Mouse (Mus musculus): ENCODE results near the gene Pacsin2. TPM values are rescaled to one million over a fixed set of nuclear protein-coding genes. Genes with fewer than 3 reads are reported as not detected.

Gene Pacsin2
- polyA plus RNA-seq, 1 experiment from 2014 or later = 72.0 TPM

DNA sequence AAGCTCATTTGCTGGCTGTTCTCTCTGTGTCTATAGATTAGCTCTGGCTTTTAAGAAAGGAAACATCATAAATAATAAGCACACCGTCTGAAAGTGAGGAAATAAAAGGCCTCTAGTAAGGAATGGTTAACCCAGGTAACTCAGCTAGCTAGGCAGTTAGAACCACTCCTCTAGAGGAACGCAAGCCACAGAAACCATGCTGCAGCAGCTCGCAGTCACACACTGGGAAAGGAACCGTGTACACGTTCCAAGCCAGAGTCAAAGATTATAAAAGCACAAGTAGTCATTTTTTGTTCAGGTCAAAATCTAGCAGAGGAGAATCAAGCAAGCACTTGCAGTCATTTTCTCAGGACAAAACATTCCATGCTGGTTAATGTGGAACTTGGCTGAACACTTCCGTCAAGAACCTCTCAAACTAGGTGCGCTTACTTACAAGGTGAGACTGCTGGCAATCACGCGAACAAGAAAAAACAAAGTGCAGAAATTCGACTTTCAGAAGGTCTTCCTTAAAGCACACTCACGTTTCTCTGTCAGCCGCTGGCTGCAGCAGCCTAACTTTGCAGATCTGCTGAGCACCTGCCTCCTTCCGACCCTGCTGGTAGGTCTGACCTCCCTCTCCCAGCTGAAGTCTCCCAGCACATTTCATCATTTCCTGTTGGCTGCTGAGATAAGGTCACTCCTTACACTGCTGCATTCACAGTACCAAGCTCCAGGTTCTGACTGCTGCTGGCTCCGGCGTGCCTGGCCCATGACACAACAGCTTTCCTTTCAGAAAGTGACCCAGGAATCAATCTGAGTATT lies 32.0 kb downstream of the Pacsin2 start:
- 25% methylated on average over 15 of the region's 15 CpGs for WGBS
- H3K9ac ChIP-seq = peak overlapping the region; percentile 59
- peak; percentile 75 for ATAC-seq (ENCODE audit: insufficient number of reproducible peaks, low FRiP score)

DNA sequence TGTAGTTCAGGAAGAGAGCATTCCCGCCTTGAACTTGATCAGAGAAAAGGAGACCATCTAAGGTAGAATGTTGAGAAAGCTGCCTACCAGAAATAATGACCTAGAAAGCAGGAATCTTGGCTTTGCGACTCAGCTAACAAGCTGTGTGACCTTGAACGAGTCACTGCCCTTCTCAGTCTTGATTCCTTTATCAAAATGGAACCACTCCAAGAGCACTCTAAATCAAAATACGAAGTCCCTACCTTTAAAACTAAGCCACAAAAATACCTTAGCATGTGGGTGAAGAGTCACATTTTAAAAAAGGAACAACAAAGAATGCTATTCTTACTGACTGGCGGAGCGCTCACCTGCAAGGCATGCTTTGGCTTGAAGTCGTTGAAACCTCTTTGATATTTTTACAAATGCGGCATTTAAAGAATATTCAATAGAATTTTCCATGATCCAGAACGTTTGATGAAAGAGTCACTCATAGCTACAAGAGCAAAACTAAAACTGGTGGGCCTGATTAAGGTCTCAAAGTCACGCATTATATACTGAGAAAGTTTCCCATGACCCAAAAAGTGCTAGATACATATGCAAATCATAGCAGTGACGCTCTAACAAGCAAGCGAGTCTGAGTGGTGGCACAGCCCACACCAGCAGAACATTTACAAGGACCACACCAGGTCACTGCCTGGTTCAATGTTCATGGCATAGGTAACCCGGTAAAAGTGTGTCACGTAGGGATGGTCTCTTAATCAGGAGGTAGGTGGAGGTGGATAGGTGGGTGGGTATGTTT lies 33.2 kb downstream of the Pacsin2 start:
- H3K27ac ChIP-seq (ENCODE audit: poor library complexity, severe bottlenecking) = no peak overlapping the region
- no peak overlapping the region for H3K4me3 ChIP-seq
- no peaks in the 10 kb centered on the region for H3K9me3 ChIP-seq (replicated peaks)
- peaks cover 86% of the 10 kb centered on the region for H3K4me1 ChIP-seq (replicated peaks)
- H3K9ac ChIP-seq = no peak overlapping the region
- H3K27me3 ChIP-seq (replicated peaks) = no peaks in the 10 kb centered on the region
- WGBS = 81% methylated on average over 14 of the region's 14 CpGs
- no peak for ATAC-seq (ENCODE audit: insufficient number of reproducible peaks, low FRiP score)
- no peaks in the 10 kb centered on the region for H3K36me3 ChIP-seq
- H3K4me2 ChIP-seq = no peak overlapping the region

More for the DNA sequence above, 32.0 kb downstream of the Pacsin2 start:
- Histone ChIP-seq H3K4me3 (peak overlapping the region; percentile 16), H3K4me2 (peak overlapping the region; percentile 53), H3K9me3 (replicated peaks) (no peaks in the 10 kb centered on the region), H3K36me3 (no peaks in the 10 kb centered on the region), H3K27me3 (replicated peaks) (no peaks in the 10 kb centered on the region), H3K4me1 (replicated peaks) (peaks cover 79% of the 10 kb centered on the region), H3K27ac (ENCODE audit: poor library complexity, severe bottlenecking) (peak overlapping the region; percentile 86)

DNA sequence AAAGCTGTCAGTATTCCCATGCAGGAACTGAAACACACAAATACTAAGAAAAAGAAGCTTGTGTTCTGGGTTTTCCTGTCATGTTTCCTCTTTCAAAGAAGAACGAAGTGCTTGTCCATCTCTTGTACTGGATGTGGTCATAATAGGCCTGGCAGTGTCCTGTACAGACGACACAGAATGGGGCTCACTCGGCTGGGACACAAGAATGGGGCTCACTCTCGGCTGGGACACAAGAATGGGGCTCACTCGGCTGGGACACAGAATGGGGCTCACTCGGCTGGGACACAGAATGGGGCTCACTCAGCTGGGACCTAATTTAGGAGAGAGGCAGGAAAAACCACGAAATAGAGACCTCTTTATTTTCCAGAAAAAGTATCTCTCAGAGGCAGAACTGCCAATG lies 34.0 kb downstream of the Pacsin2 start:
- 73% methylated on average over 7 of the region's 7 CpGs for WGBS
- Histone ChIP-seq H3K4me3 (no peak overlapping the region), H3K4me2 (no peak overlapping the region), H3K9me3 (replicated peaks) (no peaks in the 10 kb centered on the region), H3K9ac (no peak overlapping the region; the same call in 1 of the 2 replicates), H3K27ac (ENCODE audit: poor library complexity, severe bottlenecking) (no peak overlapping the region), H3K4me1 (replicated peaks) (peaks cover 87% of the 10 kb centered on the region), H3K36me3 (no peaks in the 10 kb centered on the region), H3K27me3 (replicated peaks) (no peaks in the 10 kb centered on the region)
- no peak for ATAC-seq (ENCODE audit: insufficient number of reproducible peaks, low FRiP score)

DNA sequence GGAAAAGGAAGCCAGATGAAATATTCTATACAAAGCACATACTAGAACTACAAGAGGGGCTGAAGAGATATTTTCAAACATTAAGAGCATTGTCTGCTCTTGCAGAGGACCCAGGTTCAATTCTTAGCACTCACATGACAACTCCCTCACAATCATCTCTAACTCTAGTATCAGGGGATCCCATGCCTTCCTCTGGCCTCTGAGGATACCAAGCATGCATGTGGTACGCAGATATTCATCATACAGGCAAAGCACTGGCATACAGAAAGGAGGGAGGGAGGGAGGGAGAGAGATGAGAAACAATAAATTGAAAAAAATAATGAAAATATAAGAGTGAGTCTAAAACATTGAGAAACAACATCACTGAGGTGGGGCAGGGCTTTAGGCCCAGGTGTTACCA lies 35.8 kb downstream of the Pacsin2 start:
- no peaks in the 10 kb centered on the region for H3K27me3 ChIP-seq (replicated peaks)
- H3K36me3 ChIP-seq = no peaks in the 10 kb centered on the region
- no peak overlapping the region for H3K4me3 ChIP-seq
- H3K4me1 ChIP-seq (replicated peaks) = peaks cover 89% of the 10 kb centered on the region
- no peak overlapping the region for H3K4me2 ChIP-seq
- WGBS = 92% methylated on average over 1 of the region's 1 CpGs
- ATAC-seq (ENCODE audit: insufficient number of reproducible peaks, low FRiP score) = no peak
- H3K9ac ChIP-seq = no peak overlapping the region
- H3K27ac ChIP-seq (ENCODE audit: poor library complexity, severe bottlenecking) = no peak overlapping the region
- H3K9me3 ChIP-seq (replicated peaks) = no peaks in the 10 kb centered on the region

DNA sequence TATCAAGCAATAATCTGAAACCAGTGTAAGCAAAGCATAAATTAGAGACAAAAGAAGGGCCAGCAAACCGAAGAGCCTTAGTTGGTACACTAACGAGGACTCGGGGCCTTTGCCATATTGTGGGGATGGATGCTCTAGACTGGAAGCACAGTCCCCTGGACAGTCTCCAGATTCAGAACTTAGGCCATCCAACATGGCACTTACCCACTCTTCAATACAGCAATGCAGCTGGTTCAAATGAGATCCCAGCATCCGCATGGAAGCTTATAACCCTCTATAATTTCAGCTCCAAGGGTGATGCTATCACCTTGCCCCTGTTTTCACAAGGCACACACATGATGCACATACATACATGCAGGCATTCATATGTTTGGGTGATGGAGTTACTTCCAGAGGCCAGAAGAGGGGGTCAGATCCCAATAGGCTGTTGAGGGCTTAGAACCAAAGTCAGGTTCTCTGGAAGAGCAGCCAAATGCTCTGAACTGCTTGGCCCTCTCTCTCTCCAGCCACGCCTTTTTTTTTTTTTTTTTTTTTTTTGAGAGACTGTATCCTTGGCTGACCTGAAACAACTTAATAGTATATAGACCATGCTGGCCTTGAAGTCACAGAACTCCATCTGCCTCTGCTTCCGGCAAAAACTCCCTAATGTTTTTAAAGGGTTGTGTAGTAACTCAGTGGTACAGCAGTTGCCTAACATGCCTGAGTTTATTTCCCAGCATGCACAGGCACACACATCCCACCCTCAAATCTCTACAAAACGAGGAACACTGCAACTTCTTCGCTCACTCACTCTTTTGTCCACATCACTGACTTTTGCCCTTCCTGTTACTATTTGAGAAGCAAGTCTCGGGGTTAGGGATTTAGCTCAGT lies 36.9 kb downstream of the Pacsin2 start:
- Histone ChIP-seq H3K27me3 (replicated peaks) (no peaks in the 10 kb centered on the region), H3K9ac (no peak overlapping the region), H3K9me3 (replicated peaks) (no peaks in the 10 kb centered on the region), H3K36me3 (no peaks in the 10 kb centered on the region), H3K27ac (ENCODE audit: poor library complexity, severe bottlenecking) (no peak overlapping the region), H3K4me2 (no peak overlapping the region), H3K4me1 (replicated peaks) (peaks cover 88% of the 10 kb centered on the region), H3K4me3 (no peak overlapping the region)
- 72% methylated on average over 9 of the region's 9 CpGs for WGBS
- no peak for ATAC-seq (ENCODE audit: insufficient number of reproducible peaks, low FRiP score)

DNA sequence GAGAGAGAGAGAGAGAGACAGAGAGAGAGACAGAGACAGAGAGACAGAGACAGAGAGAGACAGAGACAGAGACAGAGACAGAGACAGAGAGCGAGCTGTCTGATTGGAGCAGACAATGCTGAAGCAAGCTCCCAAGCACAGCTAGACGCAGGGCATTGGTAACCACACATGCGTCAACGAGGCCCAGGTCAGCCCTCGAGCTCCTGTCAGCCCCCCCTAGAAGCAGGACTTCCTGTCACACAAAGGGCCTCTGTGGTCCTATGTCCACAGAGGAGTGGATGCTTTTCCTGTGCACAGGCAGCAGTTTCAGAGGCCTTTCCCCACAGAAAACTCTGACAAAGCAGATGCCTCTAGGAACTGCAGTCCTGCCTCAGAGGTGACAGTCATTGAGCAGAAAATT lies 38.6 kb downstream of the Pacsin2 start:
- ATAC-seq (ENCODE audit: insufficient number of reproducible peaks, low FRiP score) = 0 out of 2 replicates have a peak, but pooled peaks have one; percentile 40
- peaks cover 79% of the 10 kb centered on the region for H3K4me1 ChIP-seq (replicated peaks)
- no peaks in the 10 kb centered on the region for H3K27me3 ChIP-seq (replicated peaks)
- H3K9me3 ChIP-seq (replicated peaks) = no peaks in the 10 kb centered on the region
- WGBS = 34% methylated on average over 5 of the region's 5 CpGs
- no peak overlapping the region for H3K4me3 ChIP-seq
- peak overlapping the region; percentile 74 for H3K27ac ChIP-seq (ENCODE audit: poor library complexity, severe bottlenecking)
- H3K4me2 ChIP-seq = 0 out of 2 replicates have a peak overlapping the region, but pooled peaks have one; percentile 3
- H3K9ac ChIP-seq = 0 out of 2 replicates have a peak overlapping the region, but pooled peaks have one; percentile 8
- no peaks in the 10 kb centered on the region for H3K36me3 ChIP-seq

DNA sequence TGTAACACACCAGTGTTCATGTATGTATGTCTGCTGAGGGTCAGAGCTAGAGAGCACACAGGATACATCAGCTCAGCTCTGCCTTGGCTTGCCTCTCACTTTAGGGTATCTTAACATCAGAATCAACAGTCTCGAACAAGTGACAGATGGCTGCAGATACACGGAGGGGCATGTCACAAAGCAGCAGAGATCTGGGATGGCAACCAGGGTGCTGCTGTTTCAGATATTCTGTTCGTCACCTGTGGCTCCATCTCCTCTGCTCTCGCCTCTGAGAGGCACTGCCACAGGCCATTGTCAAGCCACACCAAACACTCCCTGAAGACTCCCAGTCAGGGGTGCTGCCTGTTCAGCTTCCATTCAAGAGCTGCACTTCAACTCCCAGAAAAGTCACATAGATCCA lies 39.1 kb downstream of the Pacsin2 start:
- H3K36me3 ChIP-seq = no peaks in the 10 kb centered on the region
- H3K9me3 ChIP-seq (replicated peaks) = no peaks in the 10 kb centered on the region
- H3K27me3 ChIP-seq (replicated peaks) = no peaks in the 10 kb centered on the region
- H3K4me1 ChIP-seq (replicated peaks) = peaks cover 76% of the 10 kb centered on the region
- no peak overlapping the region for H3K4me3 ChIP-seq
- peak overlapping the region; percentile 74 for H3K27ac ChIP-seq (ENCODE audit: poor library complexity, severe bottlenecking)
- no peak overlapping the region for H3K9ac ChIP-seq
- WGBS = 43% methylated on average over 4 of the region's 4 CpGs
- H3K4me2 ChIP-seq = no peak overlapping the region; the same call in 1 of the 2 replicates
- no peak for ATAC-seq (ENCODE audit: insufficient number of reproducible peaks, low FRiP score)

DNA sequence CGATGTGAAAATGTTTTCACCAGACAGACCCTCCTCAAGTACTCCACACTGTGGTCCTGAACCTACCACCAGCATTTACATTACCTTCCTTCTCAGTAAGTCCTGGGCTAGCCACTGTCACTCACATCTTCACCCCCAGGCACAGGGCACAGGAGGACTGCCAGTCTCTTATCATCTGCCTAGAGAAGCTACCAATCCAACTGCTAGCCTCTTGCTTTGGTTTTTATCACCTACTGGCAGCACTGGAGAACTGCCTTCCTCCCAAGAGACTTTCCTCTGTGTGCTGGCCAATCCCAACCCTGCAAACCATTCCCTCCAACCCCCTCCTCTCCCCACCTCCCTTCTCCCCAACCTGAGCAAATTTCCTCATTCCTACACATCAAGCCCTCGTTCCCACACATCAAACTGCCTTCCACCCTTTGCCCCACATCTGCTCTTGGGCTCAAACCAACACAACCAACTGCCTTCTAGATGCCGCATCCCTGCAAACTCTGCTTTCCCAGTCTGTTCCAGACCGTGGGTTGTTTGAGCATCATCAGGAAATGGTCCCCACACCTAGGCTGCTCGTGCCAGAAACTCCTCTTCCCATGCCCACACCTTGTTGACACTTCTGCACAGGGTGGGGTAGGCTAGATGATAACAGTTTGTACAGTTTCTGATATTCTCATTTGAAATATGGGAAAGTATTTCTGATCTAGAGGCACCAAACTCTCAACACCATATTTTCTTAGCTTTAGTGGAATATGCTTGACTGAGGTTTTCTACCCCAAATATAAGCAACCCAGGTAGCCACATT lies 40.6 kb downstream of the Pacsin2 start:
- Histone ChIP-seq H3K9me3 (replicated peaks) (no peaks in the 10 kb centered on the region), H3K36me3 (no peaks in the 10 kb centered on the region), H3K4me3 (no peak overlapping the region), H3K27ac (ENCODE audit: poor library complexity, severe bottlenecking) (no peak overlapping the region), H3K9ac (no peak overlapping the region), H3K27me3 (replicated peaks) (no peaks in the 10 kb centered on the region), H3K4me1 (replicated peaks) (peaks cover 75% of the 10 kb centered on the region), H3K4me2 (no peak overlapping the region)
- peak; percentile 51 for ATAC-seq (ENCODE audit: insufficient number of reproducible peaks, low FRiP score)
- whole genome bisulfite sequencing = 53% methylated on average over 5 of the region's 5 CpGs

DNA sequence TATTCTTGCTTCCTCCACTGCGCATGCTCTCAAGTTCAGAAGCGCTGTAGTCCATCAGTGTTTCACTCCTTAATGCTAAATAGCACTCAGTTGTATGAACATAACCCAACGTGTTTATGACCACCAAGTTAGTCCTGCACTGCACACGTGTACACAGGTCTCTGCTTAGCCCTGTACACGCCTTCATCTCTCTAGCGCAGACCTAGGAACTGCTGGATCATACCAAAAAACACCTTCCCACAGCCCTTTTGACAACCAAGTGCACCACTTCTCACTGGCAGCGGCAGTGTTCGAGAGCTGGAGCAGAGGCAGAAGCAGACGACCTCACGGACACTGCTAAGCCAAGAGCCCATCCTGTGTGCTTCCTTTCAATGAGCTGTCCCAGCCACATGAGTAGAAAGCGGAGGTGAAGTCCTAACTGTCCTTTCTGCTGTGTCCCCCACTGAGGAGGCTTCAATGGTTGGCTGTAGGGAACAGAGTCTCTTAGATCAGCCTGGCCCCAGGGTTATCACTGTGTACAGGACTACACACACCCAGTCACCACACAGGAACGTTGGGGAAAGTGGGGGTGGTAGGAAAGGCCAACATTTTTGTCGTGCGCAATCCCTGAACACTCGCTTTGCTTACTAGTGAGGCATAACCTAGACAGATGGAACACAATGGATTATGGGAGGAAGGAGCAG lies 42.0 kb downstream of the Pacsin2 start:
- H3K9ac ChIP-seq = no peak overlapping the region
- peaks cover 78% of the 10 kb centered on the region for H3K4me1 ChIP-seq (replicated peaks)
- no peak overlapping the region for H3K4me2 ChIP-seq
- H3K4me3 ChIP-seq = no peak overlapping the region
- H3K27ac ChIP-seq (ENCODE audit: poor library complexity, severe bottlenecking) = peak overlapping the region; percentile 26; the same call in 1 of the 2 replicates
- no peaks in the 10 kb centered on the region for H3K27me3 ChIP-seq (replicated peaks)
- WGBS = 65% methylated on average over 15 of the region's 15 CpGs
- peak; percentile 51; the same call in 1 of the 2 replicates for ATAC-seq (ENCODE audit: insufficient number of reproducible peaks, low FRiP score)
- no peaks in the 10 kb centered on the region for H3K36me3 ChIP-seq
- H3K9me3 ChIP-seq (replicated peaks) = no peaks in the 10 kb centered on the region

DNA sequence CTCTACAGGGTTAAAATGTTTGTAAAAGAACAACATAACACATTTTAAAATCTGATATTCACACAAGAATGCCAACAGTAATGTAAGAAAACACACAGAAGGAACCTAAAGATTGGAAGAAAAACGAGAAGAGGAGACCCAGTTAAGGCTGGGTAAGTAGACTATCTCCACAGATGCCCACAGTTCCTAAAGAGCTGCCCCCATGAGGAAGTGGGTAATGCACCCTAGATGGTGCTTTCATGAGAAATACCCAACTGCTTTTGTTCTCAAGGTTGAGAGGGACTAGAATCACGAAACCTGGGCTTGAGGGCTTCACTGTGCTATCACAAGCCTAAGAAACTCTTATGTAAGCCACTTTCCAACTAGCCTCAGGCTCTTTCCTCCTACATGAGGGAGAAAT lies 44.8 kb downstream of the Pacsin2 start:
- H3K36me3 ChIP-seq = no peaks in the 10 kb centered on the region
- no peak overlapping the region for H3K4me2 ChIP-seq
- no peak overlapping the region for H3K9ac ChIP-seq
- WGBS = 67% methylated on average over 2 of the region's 2 CpGs
- no peak for ATAC-seq (ENCODE audit: insufficient number of reproducible peaks, low FRiP score)
- no peak overlapping the region for H3K4me3 ChIP-seq
- H3K27me3 ChIP-seq (replicated peaks) = no peaks in the 10 kb centered on the region
- no peaks in the 10 kb centered on the region for H3K9me3 ChIP-seq (replicated peaks)
- H3K27ac ChIP-seq (ENCODE audit: poor library complexity, severe bottlenecking) = no peak overlapping the region
- H3K4me1 ChIP-seq (replicated peaks) = peaks cover 69% of the 10 kb centered on the region
